Mouse (Mus musculus): ENCODE measurements around the gene Tcaf3.

The Tcaf3 gene

GRCm38 (mm10) chr6:42542036-42543031, 55.2 kb downstream of the Tcaf3 start:
- no peak for DNase-seq (ENCODE audit: extremely low spot score)

DNA sequence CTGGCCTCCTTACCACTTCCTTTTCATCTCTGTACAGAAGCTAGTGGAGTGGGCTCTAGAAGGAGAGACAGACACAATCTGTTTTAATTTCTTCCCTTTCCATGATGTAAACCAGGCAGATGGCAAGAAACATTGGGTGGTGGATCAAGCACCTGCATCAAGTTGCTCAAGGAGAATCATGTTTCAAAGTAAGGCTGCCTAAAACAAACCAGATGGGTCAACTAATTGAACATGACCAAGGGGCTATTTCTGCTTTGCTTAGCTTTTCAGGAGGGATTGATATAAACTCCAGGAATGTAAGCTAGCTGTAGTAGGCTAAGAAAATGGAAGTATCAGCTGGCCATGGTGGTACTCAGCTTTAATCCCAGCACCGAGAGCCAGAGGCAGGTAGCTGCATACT, 56.8 kb downstream of the Tcaf3 start:
- DNase-seq (ENCODE audit: extremely low spot score), result no peak

DNA sequence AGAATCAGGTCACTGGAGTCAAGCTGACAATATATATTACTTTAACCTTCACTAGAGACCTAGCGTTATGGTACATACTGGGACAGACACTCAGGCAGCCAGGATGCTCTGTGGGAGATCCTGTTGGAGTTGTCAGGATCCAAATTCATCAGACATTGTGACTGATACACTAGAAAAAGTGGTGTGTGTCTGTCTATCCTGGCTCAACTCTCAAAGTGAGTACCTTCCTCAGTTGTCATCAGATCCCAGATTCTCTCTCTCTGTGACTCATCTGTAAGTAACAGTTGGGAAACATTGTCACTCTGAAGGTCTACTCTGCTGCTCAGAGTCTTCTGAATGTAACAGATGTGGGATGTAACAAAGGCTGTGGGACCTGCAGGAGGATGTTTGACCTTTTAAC, 57.8 kb downstream of the Tcaf3 start:
- DNase-seq (ENCODE audit: extremely low spot score), result no peak

Measured in embryo, embryonic 9.5 days (tissue).